Mouse (Mus musculus): ENCODE results near the gene Ccdc150. TPM values are rescaled to one million over a fixed set of nuclear protein-coding genes. Genes with fewer than 3 reads are reported as not detected.

Gene Ccdc150
- polyA plus RNA-seq (2012; rRNA removed), result 0.15 TPM in 2 replicates

DNA sequence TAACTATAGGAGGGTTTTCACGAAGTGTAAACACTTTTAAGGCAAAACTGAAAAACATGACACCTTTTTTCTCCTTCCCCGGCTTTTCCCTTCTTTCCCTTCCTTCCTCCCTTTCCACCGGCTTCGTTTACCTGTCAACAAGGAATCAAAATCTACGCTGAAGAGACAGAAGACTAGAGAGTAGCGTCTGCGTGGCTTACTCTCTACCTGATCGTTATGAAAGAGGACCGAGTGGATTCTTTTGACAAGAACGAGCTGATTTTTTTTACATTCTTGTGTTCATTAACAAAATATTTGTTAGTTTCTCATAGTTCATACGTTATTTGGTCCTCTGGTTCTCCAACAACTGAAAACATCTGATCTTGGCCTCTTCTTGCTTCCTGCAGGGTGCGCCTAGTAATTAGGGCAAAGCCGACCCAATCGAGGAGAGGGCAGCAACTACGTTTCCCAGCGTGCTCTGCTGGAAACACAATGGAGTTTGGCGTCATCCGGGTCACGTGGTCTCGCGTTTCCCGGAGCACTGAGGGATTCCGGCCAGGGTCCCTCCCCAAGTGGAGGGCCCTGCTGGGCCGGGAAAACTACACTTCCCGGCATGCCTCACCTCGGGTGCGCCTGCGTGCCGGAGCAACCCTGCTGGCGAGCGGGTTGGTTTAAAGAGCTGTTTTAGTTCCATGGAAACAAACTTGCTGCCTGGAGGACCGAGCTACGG lies at the start of gene Ccdc150:
TSS of gene Ccdc150 (plus strand) at position 526 of the 709 bp plus-strand sequence.
- peak; percentile 80 for DNase-seq (ENCODE audit: low spot score)

DNA sequence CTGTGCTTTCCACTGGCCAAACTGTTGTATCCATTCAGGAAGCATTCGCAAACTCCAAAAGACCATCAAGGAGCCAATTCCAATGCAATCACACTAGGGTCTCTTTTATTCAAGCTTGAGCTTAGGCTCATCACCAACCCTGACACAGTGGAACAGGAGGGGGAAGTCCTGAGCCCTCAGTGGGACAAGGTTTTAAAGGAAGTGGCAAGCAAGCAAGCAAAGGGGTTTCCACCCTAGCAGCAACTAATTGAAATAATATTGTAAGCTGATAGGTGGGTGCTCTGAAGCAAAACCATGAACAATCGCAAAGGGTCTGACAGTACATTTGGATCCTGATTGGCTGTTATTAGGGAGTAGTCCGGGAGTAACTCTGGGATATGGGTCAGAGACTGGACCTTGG lies 30.2 kb upstream of the Ccdc150 start:
- no peak for DNase-seq (ENCODE audit: low spot score)

DNA sequence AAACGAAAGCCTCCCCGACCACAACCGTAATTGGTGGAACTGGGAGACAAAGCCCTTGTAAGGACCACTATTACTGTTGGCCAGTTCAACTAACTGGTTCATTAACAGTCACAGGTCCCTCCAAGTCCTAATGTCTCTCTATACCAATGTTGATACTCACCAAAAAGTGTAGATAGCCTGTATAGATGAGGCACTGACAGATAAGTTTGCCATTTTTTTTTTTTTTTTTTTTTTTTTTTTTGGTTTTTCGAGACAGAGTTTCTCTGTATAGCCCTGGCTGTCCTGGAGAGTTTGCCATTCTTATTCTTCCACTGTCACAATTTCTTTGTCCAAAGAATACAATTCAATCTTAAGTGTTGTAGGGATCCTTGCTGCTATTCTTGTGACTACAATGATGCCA lies 7.8 kb upstream of the Ccdc150 start:
- DNase-seq (ENCODE audit: low spot score), result no peak

DNA sequence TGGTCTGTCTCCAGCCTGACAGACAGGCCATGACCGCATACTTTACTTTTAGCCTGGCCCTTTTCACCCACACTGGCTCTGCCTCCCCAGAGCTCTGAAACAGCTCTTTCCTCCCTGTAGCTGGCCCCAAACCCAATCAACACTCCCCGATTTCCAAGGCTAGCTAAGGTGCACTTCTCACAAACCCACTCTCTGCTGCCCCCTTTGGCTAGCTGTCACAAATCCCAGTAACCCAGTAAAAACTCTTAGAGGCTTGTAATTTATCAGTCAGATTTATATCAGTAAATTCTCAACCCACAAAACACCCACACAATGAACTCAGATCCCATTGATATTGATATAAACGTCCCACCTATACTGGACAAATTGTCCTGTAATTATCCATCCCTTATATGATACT lies 25.1 kb downstream of the Ccdc150 start:
- no peak for DNase-seq (ENCODE audit: low spot score)

DNA sequence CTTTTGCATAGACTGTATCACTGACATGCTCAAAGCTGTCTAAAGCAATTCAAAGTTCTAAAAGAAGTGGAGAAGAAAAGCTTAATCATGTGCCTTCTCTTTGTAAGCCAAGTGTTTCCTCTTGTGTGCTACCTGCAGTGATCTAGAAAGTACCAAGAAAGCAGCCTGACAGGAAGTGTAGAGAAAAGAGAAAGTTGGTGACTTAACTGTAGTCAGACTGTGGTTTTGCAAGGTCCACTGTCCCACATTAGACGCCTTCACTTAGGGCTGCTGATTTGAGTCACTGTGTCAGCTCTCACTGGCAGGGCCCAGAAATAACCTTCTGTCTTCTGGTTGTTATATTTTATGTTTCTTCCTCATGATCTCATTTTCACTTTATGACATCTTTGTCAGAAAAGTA lies 29.1 kb downstream of the Ccdc150 start:
- no peak for DNase-seq (ENCODE audit: low spot score)

DNA sequence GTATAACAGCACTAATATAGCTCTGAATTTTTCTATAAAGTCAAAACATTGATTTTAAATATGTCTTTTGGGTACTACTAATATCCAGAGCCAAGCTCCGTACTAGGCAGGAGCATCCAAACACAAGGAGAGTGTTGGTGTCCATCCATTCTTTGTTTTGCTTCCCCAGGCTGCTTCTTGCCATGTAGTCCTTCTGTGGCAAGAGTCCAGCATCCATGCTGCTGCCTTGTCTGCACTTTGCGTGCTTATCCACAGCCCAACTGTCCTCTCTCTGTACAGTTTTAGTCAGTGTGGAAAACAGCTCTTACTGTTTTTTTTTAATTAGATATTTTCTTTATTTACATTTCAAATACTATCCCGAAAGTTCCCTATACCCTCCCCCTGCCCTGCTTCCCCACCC lies 30.2 kb downstream of the Ccdc150 start:
- no peak for DNase-seq (ENCODE audit: low spot score)

DNA sequence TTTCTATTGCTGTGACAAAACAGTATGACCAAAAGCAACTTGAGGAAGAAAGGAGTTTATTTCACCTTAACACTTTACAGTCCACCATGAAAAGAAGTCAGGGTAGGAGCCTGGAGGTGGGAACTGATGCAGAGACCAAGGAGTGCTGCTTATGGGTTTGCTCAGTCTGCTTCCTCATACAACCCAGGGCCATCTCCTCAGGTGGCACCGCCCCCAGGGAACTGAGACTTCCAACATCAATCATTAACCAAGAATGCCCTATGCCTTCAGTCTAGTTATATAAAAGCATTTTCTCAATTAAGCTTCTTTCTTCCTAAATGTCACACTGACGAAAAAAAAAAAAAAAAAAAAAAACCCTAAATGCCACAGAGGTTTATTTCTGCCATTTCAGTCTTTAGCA lies 55.9 kb downstream of the Ccdc150 start:
- no peak for DNase-seq (ENCODE audit: low spot score)

DNA sequence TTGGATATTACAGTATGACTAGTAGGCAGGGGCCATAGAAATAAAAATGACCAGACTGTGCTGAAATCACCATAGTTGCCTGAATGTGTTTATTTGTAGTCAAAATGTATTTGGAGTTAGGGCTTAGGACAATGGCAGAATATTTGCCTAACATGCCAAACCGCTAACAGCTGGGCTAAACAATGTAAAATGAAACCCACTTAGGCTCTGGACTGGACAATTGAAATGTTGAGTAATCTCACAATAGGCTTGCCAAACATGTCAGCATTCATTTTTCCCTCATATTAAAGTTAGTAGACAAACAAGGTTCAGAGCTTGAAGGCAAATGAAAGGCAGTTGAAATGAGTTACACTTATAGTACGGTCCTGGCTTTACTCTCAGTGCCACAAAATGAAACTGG lies 76.2 kb downstream of the Ccdc150 start:
- DNase-seq (ENCODE audit: low spot score), result no peak

DNA sequence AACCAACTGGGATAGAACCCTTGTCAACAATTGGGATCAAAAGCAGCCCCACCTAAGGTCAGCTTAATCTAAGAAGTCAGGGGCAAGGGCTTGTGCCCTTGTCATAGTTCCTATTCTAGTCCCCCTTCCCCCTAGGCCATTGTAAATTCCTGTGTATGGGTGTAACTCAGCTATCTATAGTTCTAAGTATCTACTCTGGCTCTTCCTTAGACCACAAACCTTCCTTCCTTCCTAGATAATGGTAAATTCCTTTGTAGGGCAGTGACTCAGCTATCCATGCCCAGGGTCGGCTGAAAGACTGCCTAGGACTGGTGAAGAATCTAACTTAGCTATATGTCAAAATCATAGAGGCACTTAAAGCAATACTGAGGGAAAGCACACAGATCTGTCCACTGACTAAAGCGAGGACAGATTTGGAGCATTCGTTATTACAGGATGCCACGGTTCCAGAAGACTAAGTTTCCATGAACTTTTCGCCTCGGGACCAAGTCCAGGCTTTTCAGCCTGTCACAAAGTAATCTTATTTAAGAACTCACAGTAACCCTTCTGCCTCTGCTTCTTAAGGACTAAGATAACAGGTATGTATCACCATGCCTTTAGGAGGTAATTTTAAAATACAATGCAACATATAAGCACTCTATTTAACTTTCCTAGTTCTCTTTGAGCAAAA lies 77.5 kb downstream of the Ccdc150 start:
- no peak for DNase-seq (ENCODE audit: low spot score)

DNA sequence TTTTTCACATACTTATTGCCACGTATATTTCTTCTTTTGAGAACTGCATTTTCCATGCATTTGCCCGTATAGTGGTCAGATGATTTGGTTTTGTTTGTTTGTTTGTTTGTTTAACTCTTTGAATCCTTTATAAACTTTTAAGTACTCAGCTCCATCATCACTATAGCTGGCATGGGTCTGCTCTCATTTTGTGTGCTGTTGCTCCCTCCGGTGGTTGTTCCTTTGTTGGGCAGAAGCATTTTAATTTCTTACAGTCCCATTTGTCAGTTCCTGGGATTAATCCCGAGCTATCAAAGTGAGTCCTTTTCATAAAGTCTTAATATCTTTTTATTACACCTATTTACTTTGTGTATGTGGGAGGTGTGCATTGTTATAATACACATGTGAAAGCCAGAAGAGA lies 82.5 kb downstream of the Ccdc150 start:
- DNase-seq (ENCODE audit: low spot score), result no peak

DNA sequence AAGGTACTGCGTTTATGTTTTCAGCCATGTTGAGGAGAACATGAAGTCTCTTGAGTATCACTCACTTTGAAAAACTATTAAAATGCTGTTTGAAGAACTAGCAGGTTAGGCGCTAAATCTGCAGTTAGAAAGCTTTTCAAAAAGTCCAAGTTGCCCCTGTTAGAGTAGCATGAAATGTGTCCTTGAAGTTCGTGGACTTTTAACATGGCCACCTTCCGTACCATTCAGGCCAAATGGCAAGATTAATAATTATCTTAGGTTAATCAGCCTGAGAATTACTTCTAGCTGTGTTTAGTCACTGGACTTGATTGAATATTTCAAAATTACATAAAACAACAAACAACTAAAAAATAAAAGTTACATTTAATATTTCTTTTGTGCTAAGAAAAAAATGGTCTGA lies 104.3 kb downstream of the Ccdc150 start:
- no peak for DNase-seq (ENCODE audit: low spot score)

DNA sequence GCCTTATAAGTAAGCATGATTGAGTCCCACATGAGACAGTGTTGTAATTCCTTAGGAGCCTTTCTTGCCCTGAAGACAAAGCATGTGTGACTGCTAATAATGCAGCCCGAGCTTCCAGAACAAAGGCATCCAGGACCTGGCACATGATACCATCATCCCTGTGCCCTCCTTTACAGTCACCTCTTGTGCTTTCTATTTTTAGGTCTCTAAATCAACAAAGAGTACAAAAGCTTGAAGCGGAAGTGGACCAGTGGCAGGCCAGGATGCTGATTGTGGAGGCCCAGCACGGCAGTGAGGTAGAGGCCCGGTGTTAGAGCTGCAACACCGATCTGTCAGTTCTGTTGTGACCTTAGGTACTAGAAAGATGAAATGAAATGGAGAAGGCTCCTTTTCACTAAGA lies 105.0 kb downstream of the Ccdc150 start:
- no peak for DNase-seq (ENCODE audit: low spot score)

DNA sequence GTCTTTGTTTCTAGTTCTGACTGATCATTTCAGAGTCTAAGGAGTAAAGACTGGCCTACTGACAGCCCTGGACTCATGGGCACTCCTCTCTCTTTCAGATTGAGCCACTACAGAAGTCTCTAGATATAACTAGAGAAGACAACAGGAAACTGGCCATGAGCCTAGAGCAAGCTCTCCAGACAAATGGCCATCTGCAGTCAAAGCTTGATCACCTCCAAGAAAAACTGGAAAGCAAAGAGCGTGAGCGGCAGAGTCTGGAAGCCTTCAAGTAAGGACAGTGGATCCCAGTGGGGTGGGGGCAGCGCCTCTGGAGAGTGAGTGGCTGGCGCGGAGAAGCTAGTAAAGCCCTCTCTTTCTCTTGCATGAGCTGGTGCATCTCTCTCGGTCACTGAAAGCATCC lies 106.1 kb downstream of the Ccdc150 start:
- no peak for DNase-seq (ENCODE audit: low spot score)

DNA sequence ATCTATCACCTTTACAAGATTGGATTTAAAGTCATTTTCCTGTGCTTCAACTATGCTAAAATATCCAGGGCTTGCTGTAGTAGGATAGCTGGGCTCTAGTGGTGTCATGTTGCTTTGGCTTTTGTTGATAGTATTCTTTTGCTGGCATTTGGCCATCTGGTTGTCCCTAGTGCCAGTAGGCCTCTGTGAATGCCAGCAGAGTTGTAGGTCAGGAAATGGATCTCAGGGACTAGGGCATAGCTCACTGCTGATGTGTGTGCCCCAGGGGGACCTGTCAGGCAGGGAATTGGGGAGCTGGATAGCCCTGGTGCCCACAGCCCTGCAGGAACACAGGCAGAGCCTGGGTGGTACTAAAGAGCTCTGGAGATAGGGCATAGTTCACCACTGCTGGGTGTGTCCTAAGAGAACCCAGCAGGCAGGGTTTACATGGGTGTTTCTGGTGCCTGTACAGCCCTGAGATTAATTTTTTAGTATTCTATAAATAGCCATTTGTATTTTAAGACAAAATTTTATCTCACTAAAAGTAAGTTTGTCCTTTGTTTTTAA lies 127.1 kb downstream of the Ccdc150 start:
- DNase-seq (ENCODE audit: low spot score), result no peak

DNA sequence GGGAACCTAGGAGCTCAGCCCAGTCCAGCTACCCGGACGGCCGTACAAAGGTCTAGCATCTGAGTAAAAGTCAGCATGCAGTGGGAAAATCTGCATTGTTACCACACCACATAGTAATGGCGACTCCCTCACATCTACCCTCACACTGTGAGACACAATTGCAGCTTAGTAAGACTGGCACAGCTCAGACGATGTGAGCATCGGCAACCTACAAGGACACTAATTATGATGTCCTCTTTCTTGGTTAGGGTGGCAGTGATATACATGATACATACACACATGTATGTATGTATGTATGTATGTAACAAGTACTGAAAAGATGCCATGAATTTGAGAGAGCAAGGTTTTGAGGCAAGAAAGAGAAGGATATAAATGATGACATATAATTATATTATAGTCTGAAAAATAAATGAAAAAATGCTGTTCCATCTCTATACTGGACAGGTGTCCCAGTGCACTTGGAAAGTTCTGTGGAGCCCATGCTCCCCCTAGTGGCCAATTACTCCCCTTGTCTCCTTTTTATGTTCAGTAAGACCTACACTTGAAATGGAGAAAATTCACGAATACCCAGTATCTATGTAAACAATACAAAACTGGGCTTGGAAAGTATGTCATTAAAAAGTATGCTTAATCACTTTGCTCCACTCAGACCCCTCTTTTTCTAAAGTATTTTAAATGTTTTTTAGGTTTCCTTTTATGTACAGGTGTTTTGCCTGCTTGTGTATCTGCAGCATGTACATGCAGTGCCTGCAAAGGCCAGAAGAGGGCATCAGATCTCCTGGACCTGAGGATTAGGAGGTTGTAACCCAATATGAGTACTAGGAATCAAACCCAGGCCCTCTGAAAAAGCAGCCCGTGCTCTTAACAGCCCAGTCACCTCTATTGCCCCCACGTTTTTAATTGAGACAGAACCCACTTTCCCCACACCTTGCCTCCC lies 130.8 kb downstream of the Ccdc150 start:
- DNase-seq (ENCODE audit: low spot score), result no peak

DNA sequence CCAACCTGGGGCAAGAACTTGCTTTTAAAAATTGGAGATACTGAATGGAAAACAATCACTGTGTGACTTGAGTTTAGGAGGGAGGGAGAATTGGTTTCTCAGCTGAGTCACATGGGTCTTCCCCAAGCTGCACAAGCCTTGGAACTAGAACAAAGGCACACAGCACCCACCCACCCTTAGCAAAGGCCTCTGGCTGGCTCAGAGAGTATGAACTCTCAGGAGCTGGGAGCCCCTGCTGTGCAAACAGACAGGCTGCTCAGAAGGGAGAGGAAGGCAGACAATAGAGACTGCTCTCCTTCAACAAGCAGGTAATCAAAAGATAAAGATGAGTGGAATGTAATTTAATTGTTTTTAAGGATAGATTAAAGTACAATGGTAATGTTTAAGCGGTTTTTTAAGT lies 133.7 kb downstream of the Ccdc150 start:
- no peak for DNase-seq (ENCODE audit: low spot score)

DNA sequence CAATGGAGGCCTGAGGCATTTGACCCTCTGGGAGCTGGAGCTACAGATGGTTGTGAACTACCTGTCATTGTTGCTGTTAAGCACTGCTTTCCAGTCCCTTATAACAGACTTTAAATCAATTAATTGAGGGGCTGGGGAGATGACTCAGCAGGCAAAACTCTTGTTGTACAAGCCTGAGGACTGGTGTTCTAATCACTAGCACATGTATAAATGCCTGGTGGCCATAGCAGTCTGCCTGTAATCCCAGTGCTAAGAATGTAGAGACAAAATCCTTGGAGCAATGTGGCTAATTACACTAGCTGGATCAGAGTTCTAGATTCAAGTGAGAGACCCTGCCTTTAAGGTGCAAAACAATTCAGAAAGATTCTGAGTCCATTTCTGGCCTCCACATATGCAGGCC lies 152.3 kb downstream of the Ccdc150 start:
- DNase-seq (ENCODE audit: low spot score), result no peak

Other genes starting within 250 kb of the Ccdc150 start
- gene Hecw2, start 55.5 kb upstream of the Ccdc150 start, polyA plus RNA-seq (2012; rRNA removed), result 0.76 and 0.83 TPM in 2 replicates
- gene Gtf3c3, start 188.3 kb downstream of the Ccdc150 start, polyA plus RNA-seq (2012; rRNA removed), result 11.4 and 12.0 TPM in 2 replicates